Mouse (Mus musculus): ENCODE results near the gene Hspb11. TPM values are rescaled to one million over a fixed set of nuclear protein-coding genes. Genes with fewer than 3 reads are reported as not detected.

The Hspb11 gene
- polyA plus RNA-seq, 1 experiment, result 21.1 TPM

GRCm38 (mm10) chr4:107302221-107302620 lies 48.8 kb downstream of the Hspb11 start:
- TF ChIP-seq CTCF (IDR thresholded peaks at IDR 0.05; ENCODE audit: low read depth, low read length) (no peak), POLR2A (IDR thresholded peaks at IDR 0.05; ENCODE audit: borderline replicate concordance, low read depth, low read length) (no peak)
- no peaks in the 10 kb centered on the region; the same call in 1 of the 2 replicates for H3K4me1 ChIP-seq (ENCODE audit: control insufficient read depth, insufficient read depth, low read length)
- no peak overlapping the region for H3K4me3 ChIP-seq (ENCODE audit: insufficient read depth, low read length)
- no peak overlapping the region for H3K27ac ChIP-seq (ENCODE audit: insufficient read depth, low read depth, low read length)

- H3K27ac ChIP-seq (ENCODE audit: insufficient read depth, low read depth, low read length), result no peak overlapping the region
- TF ChIP-seq POLR2A (IDR thresholded peaks at IDR 0.05; ENCODE audit: borderline replicate concordance, low read depth, low read length), result no peak
- no peak for TF ChIP-seq CTCF (IDR thresholded peaks at IDR 0.05; ENCODE audit: low read depth, low read length)
- no peaks in the 10 kb centered on the region; the same call in 1 of the 2 replicates for H3K4me1 ChIP-seq (ENCODE audit: control insufficient read depth, insufficient read depth, low read length)
- no peak overlapping the region for H3K4me3 ChIP-seq (ENCODE audit: insufficient read depth, low read length)
Measured at GRCm38 (mm10) chr4:107302832-107303231, 49.4 kb downstream of the Hspb11 start.

GRCm38 (mm10) chr4:107303531-107303930 lies 50.1 kb downstream of the Hspb11 start:
- no peak overlapping the region for H3K4me3 ChIP-seq (ENCODE audit: insufficient read depth, low read length)
- TF ChIP-seq POLR2A (IDR thresholded peaks at IDR 0.05; ENCODE audit: borderline replicate concordance, low read depth, low read length) (no peak), CTCF (IDR thresholded peaks at IDR 0.05; ENCODE audit: low read depth, low read length) (no peak)
- H3K4me1 ChIP-seq (ENCODE audit: control insufficient read depth, insufficient read depth, low read length), result no peaks in the 10 kb centered on the region; the same call in 1 of the 2 replicates
- no peak overlapping the region for H3K27ac ChIP-seq (ENCODE audit: insufficient read depth, low read depth, low read length)

GRCm38 (mm10) chr4:107306966-107307365 lies 53.6 kb downstream of the Hspb11 start, which contains the start of gene Dio1:
Gene Dio1, minus strand, starts transcription at chr4:107307169.
- Histone ChIP-seq H3K4me1 (ENCODE audit: control insufficient read depth, insufficient read depth, low read length) (no peaks in the 10 kb centered on the region), H3K27ac (ENCODE audit: insufficient read depth, low read depth, low read length) (no peak within 1 kb of the TSS), H3K4me3 (ENCODE audit: insufficient read depth, low read length) (no peak within 1 kb of the TSS)
- no peak for TF ChIP-seq CTCF (IDR thresholded peaks at IDR 0.05; ENCODE audit: low read depth, low read length)
- TF ChIP-seq POLR2A (IDR thresholded peaks at IDR 0.05; ENCODE audit: borderline replicate concordance, low read depth, low read length), result no peak

GRCm38 (mm10) chr4:107313690-107314478 lies 60.5 kb downstream of the Hspb11 start, which contains the start of gene Yipf1:
Gene Yipf1, plus strand, starts transcription at chr4:107314363.
- Histone ChIP-seq H3K27ac (ENCODE audit: insufficient read depth, low read depth, low read length) (no peak within 1 kb of the TSS), H3K4me1 (ENCODE audit: control insufficient read depth, insufficient read depth, low read length) (peaks cover 7% of the 10 kb centered on the region; the same call in 1 of the 2 replicates), H3K4me3 (ENCODE audit: insufficient read depth, low read length) (peak within 1 kb of the TSS; percentile 92)
- no peak for TF ChIP-seq CTCF (IDR thresholded peaks at IDR 0.05; ENCODE audit: low read depth, low read length)
- no peak for TF ChIP-seq POLR2A (IDR thresholded peaks at IDR 0.05; ENCODE audit: borderline replicate concordance, low read depth, low read length)

GRCm38 (mm10) chr4:107314479-107314805 lies 61.0 kb downstream of the Hspb11 start:
- TF ChIP-seq POLR2A (IDR thresholded peaks at IDR 0.05; ENCODE audit: borderline replicate concordance, low read depth, low read length) (no peak), CTCF (IDR thresholded peaks at IDR 0.05; ENCODE audit: low read depth, low read length) (no peak)
- H3K4me1 ChIP-seq (ENCODE audit: control insufficient read depth, insufficient read depth, low read length), result peaks cover 7% of the 10 kb centered on the region; the same call in 1 of the 2 replicates
- peak overlapping the region; percentile 92 for H3K4me3 ChIP-seq (ENCODE audit: insufficient read depth, low read length)
- no peak overlapping the region for H3K27ac ChIP-seq (ENCODE audit: insufficient read depth, low read depth, low read length)

GRCm38 (mm10) chr4:107318646-107319045 lies 65.3 kb downstream of the Hspb11 start:
- TF ChIP-seq POLR2A (IDR thresholded peaks at IDR 0.05; ENCODE audit: borderline replicate concordance, low read depth, low read length) (no peak), CTCF (IDR thresholded peaks at IDR 0.05; ENCODE audit: low read depth, low read length) (no peak)
- Histone ChIP-seq H3K4me3 (ENCODE audit: insufficient read depth, low read length) (no peak overlapping the region), H3K4me1 (ENCODE audit: control insufficient read depth, insufficient read depth, low read length) (peaks cover 4% of the 10 kb centered on the region; the same call in 1 of the 2 replicates), H3K27ac (ENCODE audit: insufficient read depth, low read depth, low read length) (no peak overlapping the region)

GRCm38 (mm10) chr4:107321041-107321440 lies 67.6 kb downstream of the Hspb11 start:
- Histone ChIP-seq H3K27ac (ENCODE audit: insufficient read depth, low read depth, low read length) (no peak overlapping the region), H3K4me1 (ENCODE audit: control insufficient read depth, insufficient read depth, low read length) (no peaks in the 10 kb centered on the region), H3K4me3 (ENCODE audit: insufficient read depth, low read length) (no peak overlapping the region)
- TF ChIP-seq CTCF (IDR thresholded peaks at IDR 0.05; ENCODE audit: low read depth, low read length), result no peak
- no peak for TF ChIP-seq POLR2A (IDR thresholded peaks at IDR 0.05; ENCODE audit: borderline replicate concordance, low read depth, low read length)

- H3K4me1 ChIP-seq (ENCODE audit: control insufficient read depth, insufficient read depth, low read length), result no peaks in the 10 kb centered on the region
- TF ChIP-seq POLR2A (IDR thresholded peaks at IDR 0.05; ENCODE audit: borderline replicate concordance, low read depth, low read length) (no peak), CTCF (IDR thresholded peaks at IDR 0.05; ENCODE audit: low read depth, low read length) (no peak)
- H3K27ac ChIP-seq (ENCODE audit: insufficient read depth, low read depth, low read length), result no peak overlapping the region
- no peak overlapping the region for H3K4me3 ChIP-seq (ENCODE audit: insufficient read depth, low read length)
Measured at GRCm38 (mm10) chr4:107323113-107323512, 69.7 kb downstream of the Hspb11 start.

- no peak overlapping the region for H3K27ac ChIP-seq (ENCODE audit: insufficient read depth, low read depth, low read length)
- TF ChIP-seq POLR2A (IDR thresholded peaks at IDR 0.05; ENCODE audit: borderline replicate concordance, low read depth, low read length) (no peak), CTCF (IDR thresholded peaks at IDR 0.05; ENCODE audit: low read depth, low read length) (no peak)
- H3K4me1 ChIP-seq (ENCODE audit: control insufficient read depth, insufficient read depth, low read length), result no peaks in the 10 kb centered on the region
- no peak overlapping the region for H3K4me3 ChIP-seq (ENCODE audit: insufficient read depth, low read length)
Measured at GRCm38 (mm10) chr4:107328530-107328929, 75.1 kb downstream of the Hspb11 start.

Other genes with a start within 250 kb of the Hspb11 start
- gene Mrpl37, start 186.7 kb upstream of the Hspb11 start, polyA plus RNA-seq (2012; ENCODE audit: insufficient read depth, insufficient read length, missing spikeins), result 41.4 and 58.9 TPM in 2 replicates
- gene Cyb5rl, start 186.6 kb upstream of the Hspb11 start, polyA plus RNA-seq (2012; ENCODE audit: insufficient read depth, insufficient read length, missing spikeins), result 5.7 and 7.0 TPM in 2 replicates
- not detected in 2 replicates for gene Cdcp2, start 156.7 kb upstream of the Hspb11 start, polyA plus RNA-seq (2012; ENCODE audit: insufficient read depth, insufficient read length, missing spikeins)
- 293 and 296 TPM in 2 replicates for gene Tmem59, start 75.2 kb upstream of the Hspb11 start, polyA plus RNA-seq (2012; ENCODE audit: insufficient read depth, insufficient read length, missing spikeins)
- gene Tceanc2, start 74.5 kb upstream of the Hspb11 start, polyA plus RNA-seq (2012; ENCODE audit: insufficient read depth, insufficient read length, missing spikeins), result 27.9 and 34.4 TPM in 2 replicates
- not detected in 2 replicates for gene Ldlrad1, start 44.4 kb upstream of the Hspb11 start, polyA plus RNA-seq (2012; ENCODE audit: insufficient read depth, insufficient read length, missing spikeins)
- gene Lrrc42, start 61 bp upstream of the Hspb11 start, polyA plus RNA-seq (2012; ENCODE audit: insufficient read depth, insufficient read length, missing spikeins), result 16.1 and 16.8 TPM in 2 replicates
- gene Dio1, start 53.6 kb downstream of the Hspb11 start, polyA plus RNA-seq (2012; ENCODE audit: insufficient read depth, insufficient read length, missing spikeins), result not detected in 2 replicates
- 44.1 and 57.6 TPM in 2 replicates for gene Yipf1, start 60.8 kb downstream of the Hspb11 start, polyA plus RNA-seq (2012; ENCODE audit: insufficient read depth, insufficient read length, missing spikeins)
- 14.1 and 19.2 TPM in 2 replicates for gene Ndc1, start 114.2 kb downstream of the Hspb11 start, polyA plus RNA-seq (2012; ENCODE audit: insufficient read depth, insufficient read length, missing spikeins)
- not detected in 2 replicates for gene Glis1, start 181.0 kb downstream of the Hspb11 start, polyA plus RNA-seq (2012; ENCODE audit: insufficient read depth, insufficient read length, missing spikeins)

All from bone marrow macrophage, adult 2 months (primary cell).